Mouse (Mus musculus): Measurements from ENCODE around the gene Guf1. TPM values are rescaled to one million over a fixed set of nuclear protein-coding genes. Genes with fewer than 3 reads are reported as not detected.
A peak's percentile ranks its signal among the peaks of the same experiment; 100 is the strongest.

Gene Guf1
- polyA plus RNA-seq (2015; fragmentation: Nextera tagmentation; extraction: Ambion mirVana), result 9.6 and 10.1 TPM in 2 replicates

DNA sequence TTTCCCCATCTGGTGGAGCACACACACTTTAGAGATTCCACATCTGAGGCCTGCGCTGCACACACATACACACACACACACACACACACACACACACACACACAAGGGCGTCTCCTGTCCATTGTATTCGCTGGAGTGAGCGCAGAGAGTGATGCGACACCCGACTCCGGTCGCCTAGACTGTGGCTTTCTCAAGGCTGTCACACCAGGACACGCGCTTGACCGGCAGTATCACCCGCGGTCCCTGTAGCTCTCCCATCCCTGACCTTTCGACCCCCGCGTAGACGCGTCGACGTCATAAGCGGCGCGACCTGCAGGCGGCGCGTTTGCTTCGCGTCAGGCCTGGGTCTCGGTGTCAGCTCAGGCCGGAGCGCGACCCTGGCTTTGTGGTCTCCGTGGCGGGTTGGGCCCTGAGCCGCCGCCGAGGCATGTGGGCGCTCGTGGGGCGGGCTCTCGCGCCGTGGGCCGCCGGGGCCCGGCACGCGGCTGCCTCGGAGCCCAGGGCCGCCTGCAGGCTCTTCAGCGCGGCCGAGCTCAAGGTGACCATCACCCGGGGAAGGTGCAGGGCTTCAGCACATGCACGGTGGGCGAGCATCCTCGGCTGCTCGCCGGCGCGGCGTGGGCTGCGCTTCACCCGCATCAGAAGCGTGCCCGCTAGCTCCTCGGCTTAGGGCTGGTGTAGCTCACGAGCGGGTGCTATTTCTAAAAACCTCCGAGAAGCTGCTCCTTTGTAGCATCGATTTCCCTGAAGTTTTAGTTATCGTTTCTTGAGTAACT, at the start of gene Guf1:
TSS of gene Guf1 (plus strand) at position 296 of the 776 bp plus-strand sequence.
- WGBS (ENCODE audit: insufficient replicate concordance), result under 1% methylated on average over 69 of the region's 72 CpGs
- peak within 1 kb of the TSS; percentile 95 for H3K9ac ChIP-seq (replicated peaks)
- H3K27me3 ChIP-seq (ENCODE audit: insufficient read depth, low read length), result no peaks in the 10 kb centered on the region
- H3K4me1 ChIP-seq (ENCODE audit: insufficient read depth), result no peaks in the 10 kb centered on the region
- peak; percentile 99 for ATAC-seq
- H3K36me3 ChIP-seq (replicated peaks; ENCODE audit: insufficient read depth, low read length), result peaks cover 14% of the 10 kb centered on the region; the same call in 1 of the 2 replicates
- TF ChIP-seq CTCF (IDR thresholded peaks at IDR 0.05; ENCODE audit: low read depth) (peak; percentile 54), EP300 (IDR thresholded peaks at IDR 0.05; ENCODE audit: low read depth) (no peak)
- H3K27ac ChIP-seq (ENCODE audit: low read depth), result peak within 1 kb of the TSS; percentile 81
- H3K4me2 ChIP-seq (ENCODE audit: low read depth, low read length), result peak within 1 kb of the TSS; percentile 82
- DNase-seq, result peak; percentile 94
- H3K9me3 ChIP-seq (ENCODE audit: low read length), result no peaks in the 10 kb centered on the region
- peak within 1 kb of the TSS; percentile 96 for H3K4me3 ChIP-seq (ENCODE audit: low read depth, low read length)

DNA sequence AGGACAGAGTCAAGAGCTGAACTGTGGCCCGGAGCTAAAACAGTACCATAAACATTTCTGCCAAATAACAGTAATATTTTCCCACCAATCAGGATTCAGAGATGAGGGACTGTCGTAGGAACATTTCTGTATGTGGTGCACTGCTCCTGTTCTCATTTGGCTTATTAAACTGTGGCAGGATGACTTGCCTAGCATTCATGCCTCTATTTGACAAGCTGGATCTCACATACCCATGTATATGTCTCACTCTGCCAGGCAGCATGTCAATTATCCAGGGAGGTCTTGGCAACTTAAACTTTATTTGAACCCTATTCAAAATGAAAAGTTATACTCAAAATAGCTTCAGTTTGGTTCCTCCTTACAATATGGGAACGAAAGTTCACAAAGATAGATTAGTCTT, 49.7 kb upstream of the Guf1 start:
- no peak for TF ChIP-seq CTCF (IDR thresholded peaks at IDR 0.05; ENCODE audit: low read depth)
- TF ChIP-seq EP300 (IDR thresholded peaks at IDR 0.05; ENCODE audit: low read depth), result no peak
- DNase-seq (no peak), ATAC-seq (no peak)
- Histone ChIP-seq H3K4me2 (ENCODE audit: low read depth, low read length) (no peak overlapping the region), H3K9me3 (ENCODE audit: low read length) (no peaks in the 10 kb centered on the region), H3K4me3 (ENCODE audit: low read depth, low read length) (no peak overlapping the region), H3K27ac (ENCODE audit: low read depth) (no peak overlapping the region), H3K4me1 (ENCODE audit: insufficient read depth) (no peaks in the 10 kb centered on the region), H3K9ac (replicated peaks) (no peak overlapping the region), H3K36me3 (replicated peaks; ENCODE audit: insufficient read depth, low read length) (no peaks in the 10 kb centered on the region), H3K27me3 (ENCODE audit: insufficient read depth, low read length) (no peaks in the 10 kb centered on the region)
- 62% methylated on average over 3 of the region's 3 CpGs for WGBS (ENCODE audit: insufficient replicate concordance)

DNA sequence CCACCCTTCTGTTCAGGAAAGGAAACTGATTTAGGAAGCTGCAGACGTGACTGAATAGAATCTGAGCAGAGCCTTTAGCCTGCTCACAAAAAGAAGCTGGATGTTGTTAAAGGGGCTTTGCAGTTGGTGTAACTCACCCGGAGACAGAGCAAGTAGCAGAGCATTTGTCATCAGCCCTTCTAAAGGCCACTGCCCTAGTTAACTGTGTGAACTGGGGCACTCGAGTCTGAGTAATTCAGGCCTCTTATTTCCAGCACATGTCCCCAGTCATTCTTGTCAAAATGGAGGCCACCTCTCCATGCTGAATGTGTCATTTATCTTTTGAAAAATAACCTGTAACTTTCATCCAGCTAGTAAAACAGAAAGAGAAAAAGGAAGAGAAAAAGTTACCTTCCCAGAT, 45.1 kb upstream of the Guf1 start:
- H3K27me3 ChIP-seq (ENCODE audit: insufficient read depth, low read length), result no peaks in the 10 kb centered on the region
- no peak for DNase-seq

DNA sequence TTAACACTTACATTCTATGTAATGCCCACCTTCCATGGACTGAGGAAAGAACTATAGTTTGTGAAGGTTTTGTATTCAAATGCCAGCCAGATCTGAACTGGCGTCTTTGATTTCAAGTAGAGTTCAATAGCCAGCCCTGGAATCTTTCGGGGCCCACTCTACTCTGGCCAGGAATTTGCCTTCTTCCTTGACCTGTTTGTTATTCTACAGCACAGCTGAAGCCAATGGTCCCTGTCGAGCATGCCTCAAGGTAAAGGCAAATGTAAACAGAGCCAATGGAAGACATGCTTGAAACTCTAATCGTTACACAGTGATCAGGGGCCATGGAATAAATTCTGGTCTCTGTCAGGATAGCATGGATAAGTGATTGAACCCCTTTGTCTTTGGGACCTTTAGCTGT, 44.5 kb upstream of the Guf1 start:
- Histone ChIP-seq H3K4me1 (ENCODE audit: insufficient read depth) (no peaks in the 10 kb centered on the region), H3K27me3 (ENCODE audit: insufficient read depth, low read length) (no peaks in the 10 kb centered on the region), H3K9ac (replicated peaks) (no peak overlapping the region), H3K4me2 (ENCODE audit: low read depth, low read length) (no peak overlapping the region), H3K36me3 (replicated peaks; ENCODE audit: insufficient read depth, low read length) (no peaks in the 10 kb centered on the region), H3K27ac (ENCODE audit: low read depth) (no peak overlapping the region), H3K4me3 (ENCODE audit: low read depth, low read length) (no peak overlapping the region), H3K9me3 (ENCODE audit: low read length) (no peaks in the 10 kb centered on the region)
- no peak for DNase-seq
- no peak for TF ChIP-seq CTCF (IDR thresholded peaks at IDR 0.05; ENCODE audit: low read depth)
- TF ChIP-seq EP300 (IDR thresholded peaks at IDR 0.05; ENCODE audit: low read depth), result no peak
- no peak for ATAC-seq
- WGBS (ENCODE audit: insufficient replicate concordance), result 70% methylated on average over 4 of the region's 4 CpGs

More for the DNA sequence above, 45.1 kb upstream of the Guf1 start:
- no peaks in the 10 kb centered on the region for H3K36me3 ChIP-seq (replicated peaks; ENCODE audit: insufficient read depth, low read length)
- no peaks in the 10 kb centered on the region for H3K9me3 ChIP-seq (ENCODE audit: low read length)
- TF ChIP-seq CTCF (IDR thresholded peaks at IDR 0.05; ENCODE audit: low read depth) (no peak), EP300 (IDR thresholded peaks at IDR 0.05; ENCODE audit: low read depth) (no peak)
- no peak for ATAC-seq
- H3K4me1 ChIP-seq (ENCODE audit: insufficient read depth), result no peaks in the 10 kb centered on the region
- no peak overlapping the region for H3K4me3 ChIP-seq (ENCODE audit: low read depth, low read length)
- 53% methylated on average over 3 of the region's 3 CpGs for WGBS (ENCODE audit: insufficient replicate concordance)
- no peak overlapping the region for H3K27ac ChIP-seq (ENCODE audit: low read depth)
- H3K9ac ChIP-seq (replicated peaks), result no peak overlapping the region
- no peak overlapping the region for H3K4me2 ChIP-seq (ENCODE audit: low read depth, low read length)

DNA sequence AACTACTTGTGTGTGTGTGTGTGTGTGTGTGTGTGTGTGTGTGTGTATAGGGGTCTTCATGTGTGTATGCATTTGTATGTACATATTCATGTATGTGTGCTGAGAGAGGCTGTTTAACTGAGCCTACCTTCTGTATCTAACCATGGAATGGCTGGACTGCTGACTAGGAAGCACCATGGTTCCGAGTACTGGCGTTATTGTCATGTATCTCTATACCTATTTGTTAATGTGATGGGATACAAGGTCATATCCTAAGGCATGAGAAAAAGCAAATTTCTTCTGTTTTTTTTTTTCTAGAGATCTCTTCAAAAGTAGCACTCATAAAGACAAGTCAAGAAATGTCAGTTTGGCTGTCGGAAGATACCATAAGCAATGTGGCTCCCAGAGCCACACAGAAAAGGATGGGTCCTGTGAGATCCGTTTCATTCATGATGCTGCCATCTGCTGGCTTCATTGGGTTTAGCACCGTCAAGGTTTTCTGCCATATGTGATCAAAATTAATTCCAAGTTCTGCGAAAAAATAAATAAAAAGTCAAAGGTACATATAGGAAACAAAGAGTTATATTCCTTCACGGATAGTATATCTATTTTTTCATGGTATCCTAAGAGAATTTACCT, 36.0 kb upstream of the Guf1 start:
- Histone ChIP-seq H3K9me3 (ENCODE audit: low read length) (no peaks in the 10 kb centered on the region), H3K27me3 (ENCODE audit: insufficient read depth, low read length) (no peaks in the 10 kb centered on the region), H3K36me3 (replicated peaks; ENCODE audit: insufficient read depth, low read length) (no peaks in the 10 kb centered on the region), H3K4me2 (ENCODE audit: low read depth, low read length) (no peak overlapping the region), H3K4me3 (ENCODE audit: low read depth, low read length) (no peak overlapping the region), H3K4me1 (ENCODE audit: insufficient read depth) (no peaks in the 10 kb centered on the region), H3K27ac (ENCODE audit: low read depth) (no peak overlapping the region), H3K9ac (replicated peaks) (no peak overlapping the region)
- peak; percentile 40 for DNase-seq
- no peak for ATAC-seq
- no peak for TF ChIP-seq EP300 (IDR thresholded peaks at IDR 0.05; ENCODE audit: low read depth)
- TF ChIP-seq CTCF (IDR thresholded peaks at IDR 0.05; ENCODE audit: low read depth), result peak; percentile 62
- 34% methylated on average over 7 of the region's 7 CpGs for WGBS (ENCODE audit: insufficient replicate concordance)

DNA sequence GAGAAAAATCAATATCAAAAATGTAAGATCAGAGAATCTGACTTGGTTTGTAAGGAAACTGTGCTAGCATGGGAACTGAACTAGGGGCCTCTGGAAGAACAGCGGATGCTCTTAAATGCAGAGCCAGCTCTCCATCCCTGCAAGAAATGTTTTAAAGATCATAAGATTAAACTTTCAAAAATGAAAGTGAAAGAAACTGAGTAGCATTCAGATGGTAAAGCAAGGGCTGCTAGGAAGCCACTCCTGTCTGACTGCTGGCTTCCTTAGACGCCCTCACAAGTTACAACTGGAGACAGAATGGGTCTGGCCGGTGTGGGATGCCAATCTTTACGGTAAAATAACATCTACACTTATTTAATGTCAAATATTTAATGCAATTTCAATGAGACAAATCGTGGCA, 34.7 kb upstream of the Guf1 start:
- no peaks in the 10 kb centered on the region for H3K36me3 ChIP-seq (replicated peaks; ENCODE audit: insufficient read depth, low read length)
- no peak overlapping the region for H3K9ac ChIP-seq (replicated peaks)
- DNase-seq (no peak), ATAC-seq (no peak)
- no peaks in the 10 kb centered on the region for H3K9me3 ChIP-seq (ENCODE audit: low read length)
- 47% methylated on average over 5 of the region's 5 CpGs for WGBS (ENCODE audit: insufficient replicate concordance)
- H3K4me2 ChIP-seq (ENCODE audit: low read depth, low read length), result peak overlapping the region; percentile 27
- no peaks in the 10 kb centered on the region for H3K4me1 ChIP-seq (ENCODE audit: insufficient read depth)
- no peak overlapping the region for H3K4me3 ChIP-seq (ENCODE audit: low read depth, low read length)
- no peak for TF ChIP-seq CTCF (IDR thresholded peaks at IDR 0.05; ENCODE audit: low read depth)
- no peak for TF ChIP-seq EP300 (IDR thresholded peaks at IDR 0.05; ENCODE audit: low read depth)
- H3K27me3 ChIP-seq (ENCODE audit: insufficient read depth, low read length), result no peaks in the 10 kb centered on the region
- H3K27ac ChIP-seq (ENCODE audit: low read depth), result no peak overlapping the region
